Mouse (Mus musculus): ENCODE results near the gene Olfr1161. TPM values are rescaled to one million over a fixed set of nuclear protein-coding genes. Genes with fewer than 3 reads are reported as not detected.

Olfr1161 gene
- total and polyA plus RNA-seq, 3 experiments, result not detected

DNA sequence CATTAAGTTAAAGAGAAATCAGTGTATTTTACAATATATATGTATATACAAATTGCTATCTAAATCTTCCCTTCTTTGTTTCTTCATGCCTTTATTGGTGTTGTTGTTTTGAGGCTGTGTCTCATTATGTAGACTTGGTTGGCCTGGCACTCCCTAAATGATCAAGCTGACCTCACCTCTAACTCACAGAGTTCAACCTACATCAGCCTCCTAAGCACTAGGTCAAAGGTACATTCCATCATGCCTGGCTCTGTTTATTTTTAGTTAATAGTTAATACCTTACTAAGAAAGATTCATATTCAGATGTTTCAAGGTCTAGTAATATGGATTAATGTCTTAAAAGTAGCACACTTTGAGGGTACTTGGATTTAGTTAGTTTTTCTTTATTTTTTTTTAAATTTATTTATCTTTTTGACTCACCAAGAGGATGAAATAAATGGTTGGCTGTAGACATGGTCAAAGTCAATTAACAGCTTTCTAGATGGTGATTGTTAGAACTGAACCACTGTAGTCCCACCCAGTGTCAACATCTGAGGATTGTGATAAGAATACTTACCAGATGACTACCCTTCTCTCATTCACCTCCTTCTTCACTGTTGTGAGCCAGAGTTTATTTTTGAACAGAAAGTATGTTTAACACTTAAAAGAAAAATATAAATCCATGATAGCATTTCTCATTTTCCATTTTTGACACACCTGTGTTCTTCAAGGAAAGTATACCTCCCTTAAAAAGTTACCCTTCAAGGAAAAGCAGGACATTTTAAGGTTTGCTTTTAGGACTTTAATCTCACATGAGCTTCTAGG lies 14.9 kb upstream of the Olfr1161 start, which contains the start of gene Olfr1160:
Gene Olfr1160, minus strand, starts transcription at position 754 of the 804 bp plus-strand sequence.
- no peaks in the 10 kb centered on the region for H3K4me1 ChIP-seq (ENCODE audit: control insufficient read depth in 1 of 2, insufficient read depth in 2 of 2)
- H3K36me3 ChIP-seq (replicated peaks in 1 of 2; ENCODE audit: control insufficient read depth in 1 of 2, insufficient read depth in 1 of 2, low read length in 1 of 2), result no peaks in the 10 kb centered on the region
- no peak within 1 kb of the TSS for H3K9ac ChIP-seq (ENCODE audit: insufficient read depth, low read depth)
- no peak within 1 kb of the TSS for H3K27ac ChIP-seq (ENCODE audit: insufficient read depth, low read depth)
- no peak within 1 kb of the TSS for H3K4me3 ChIP-seq (replicated peaks in 1 of 3; ENCODE audit: low read depth in 2 of 3, low read length in 2 of 3, poor library complexity in 1 of 3)
- H3K79me2 ChIP-seq (replicated peaks; ENCODE audit: control insufficient read depth, extremely low read depth, insufficient read depth, poor library complexity, severe bottlenecking), result no peaks in the 10 kb centered on the region
- dilution Hi-C loops (cut with MboI; ENCODE audit: extremely low pct_ligation_motif_present, extremely low pct_unique_long_range_greater_than_20kb, low sequenced_read_pairs), result no loop called here
- no peaks in the 10 kb centered on the region for H3K27me3 ChIP-seq (replicated peaks)
- in situ Hi-C loops (cut with MboI; ENCODE audit: low pct_ligation_motif_present, low pct_unique_long_range_greater_than_20kb, low sequenced_read_pairs), result no loop called here
- H3K4me2 ChIP-seq (ENCODE audit: insufficient read depth, low read depth, poor library complexity, severe bottlenecking), result no peak within 1 kb of the TSS
- TF ChIP-seq ETS1 (conservative IDR thresholded peaks at IDR 0.05; ENCODE audit: low read depth, low read length), result no peak
- TF ChIP-seq NELFE (IDR thresholded peaks at IDR 0.05; ENCODE audit: low read depth, low read length), result no peak
- TF ChIP-seq ELF1 (IDR thresholded peaks at IDR 0.05; ENCODE audit: low read depth, low read length), result no peak
- TF ChIP-seq JUN (IDR thresholded peaks at IDR 0.05; ENCODE audit: insufficient read depth, low read depth, low read length), result no peak
- no peak for TF ChIP-seq ZMIZ1 (IDR thresholded peaks at IDR 0.05; ENCODE audit: low read depth, low read length)
- no peak for TF ChIP-seq ZKSCAN1 (IDR thresholded peaks at IDR 0.05; ENCODE audit: borderline replicate concordance, low read depth, low read length)
- TF ChIP-seq PAX5 (IDR thresholded peaks at IDR 0.05; ENCODE audit: low read length), result no peak
- TF ChIP-seq POLR2A (IDR thresholded peaks at IDR 0.05; ENCODE audit: low read depth, low read length), result no peak
- TF ChIP-seq MYC (IDR thresholded peaks at IDR 0.05; ENCODE audit: low read depth, low read length), result no peak
- no peak for TF ChIP-seq EP300 (IDR thresholded peaks at IDR 0.05; ENCODE audit: low read length)
- TF ChIP-seq MAX (IDR thresholded peaks at IDR 0.05; ENCODE audit: low read length), result no peak
- TF ChIP-seq MEF2A (IDR thresholded peaks at IDR 0.05; ENCODE audit: borderline replicate concordance, low read depth, low read length), result no peak
- no peak for TF ChIP-seq USF2 (conservative IDR thresholded peaks at IDR 0.05; ENCODE audit: low read depth, low read length)
- TF ChIP-seq MAZ (IDR thresholded peaks at IDR 0.05; ENCODE audit: low read depth, low read length), result no peak
- no peak for TF ChIP-seq RAD21 (IDR thresholded peaks at IDR 0.05; ENCODE audit: low read depth, low read length)
- no peak for TF ChIP-seq CHD1 (IDR thresholded peaks at IDR 0.05; ENCODE audit: low read depth, low read length)
- TF ChIP-seq ZNF384 (IDR thresholded peaks at IDR 0.05; ENCODE audit: low read depth, low read length), result no peak
- TF ChIP-seq CTCF (conservative IDR thresholded peaks at IDR 0.05 in 1 of 2, IDR thresholded peaks at IDR 0.05 in 1 of 2; ENCODE audit: low read depth in 2 of 2, low read length in 2 of 2), result no peak
- no peak for TF ChIP-seq NRF1 (IDR thresholded peaks at IDR 0.05; ENCODE audit: low read depth, low read length)
- peaks cover 13% of the 10 kb centered on the region for H3K9me3 ChIP-seq (replicated peaks; ENCODE audit: low read length)
- DNase-seq (ENCODE audit: extremely low read depth), result no peak

DNA sequence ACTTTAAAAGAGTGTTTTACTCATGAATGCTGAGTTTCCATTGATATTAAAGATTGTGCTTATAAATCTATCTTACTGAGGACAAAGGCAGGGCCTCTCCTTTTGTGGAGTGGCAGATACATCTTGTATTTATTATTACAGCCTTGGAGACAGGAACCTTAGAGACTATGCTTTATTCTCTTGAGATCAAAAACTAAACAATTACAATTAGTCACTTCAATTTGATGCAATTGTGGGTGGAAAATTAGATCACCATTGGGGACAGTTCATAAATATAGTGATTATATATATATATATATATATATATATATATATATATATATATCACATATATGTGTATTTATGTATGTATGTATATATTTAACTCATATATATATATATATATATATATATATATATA lies 15.0 kb downstream of the Olfr1161 start, which contains the start of gene Olfr73:
Gene Olfr73, minus strand, starts transcription at position 101 of the 400 bp plus-strand sequence.
- Histone ChIP-seq H3K9me3 (replicated peaks; ENCODE audit: low read length) (peaks cover 8% of the 10 kb centered on the region), H3K4me3 (replicated peaks in 1 of 3; ENCODE audit: low read depth in 2 of 3, low read length in 2 of 3, poor library complexity in 1 of 3) (no peak within 1 kb of the TSS), H3K9ac (ENCODE audit: insufficient read depth, low read depth) (no peak within 1 kb of the TSS), H3K4me1 (ENCODE audit: control insufficient read depth in 1 of 2, insufficient read depth in 2 of 2) (no peaks in the 10 kb centered on the region), H3K79me2 (replicated peaks; ENCODE audit: control insufficient read depth, extremely low read depth, insufficient read depth, poor library complexity, severe bottlenecking) (no peaks in the 10 kb centered on the region), H3K27me3 (replicated peaks) (no peaks in the 10 kb centered on the region), H3K27ac (ENCODE audit: insufficient read depth, low read depth) (no peak within 1 kb of the TSS), H3K36me3 (replicated peaks in 1 of 2; ENCODE audit: control insufficient read depth in 1 of 2, insufficient read depth in 1 of 2, low read length in 1 of 2) (no peaks in the 10 kb centered on the region), H3K4me2 (ENCODE audit: insufficient read depth, low read depth, poor library complexity, severe bottlenecking) (no peak within 1 kb of the TSS)
- in situ Hi-C loops (cut with MboI; ENCODE audit: low pct_ligation_motif_present, low pct_unique_long_range_greater_than_20kb, low sequenced_read_pairs) (no loop called here), dilution Hi-C loops (cut with MboI; ENCODE audit: extremely low pct_ligation_motif_present, extremely low pct_unique_long_range_greater_than_20kb, low sequenced_read_pairs) (no loop called here)
- TF ChIP-seq SIN3A (IDR thresholded peaks at IDR 0.05; ENCODE audit: low read length) (no peak), TBP (conservative IDR thresholded peaks at IDR 0.05; ENCODE audit: low read depth, low read length) (no peak), JUN (IDR thresholded peaks at IDR 0.05; ENCODE audit: insufficient read depth, low read depth, low read length) (no peak), BHLHE40 (IDR thresholded peaks at IDR 0.05; ENCODE audit: low read depth, low read length) (no peak)
- no peak for DNase-seq (ENCODE audit: extremely low read depth)

All from CH12.LX (cell line).